ENCODE assay signal across 10 mouse cellular contexts in the genomic region with DNA sequence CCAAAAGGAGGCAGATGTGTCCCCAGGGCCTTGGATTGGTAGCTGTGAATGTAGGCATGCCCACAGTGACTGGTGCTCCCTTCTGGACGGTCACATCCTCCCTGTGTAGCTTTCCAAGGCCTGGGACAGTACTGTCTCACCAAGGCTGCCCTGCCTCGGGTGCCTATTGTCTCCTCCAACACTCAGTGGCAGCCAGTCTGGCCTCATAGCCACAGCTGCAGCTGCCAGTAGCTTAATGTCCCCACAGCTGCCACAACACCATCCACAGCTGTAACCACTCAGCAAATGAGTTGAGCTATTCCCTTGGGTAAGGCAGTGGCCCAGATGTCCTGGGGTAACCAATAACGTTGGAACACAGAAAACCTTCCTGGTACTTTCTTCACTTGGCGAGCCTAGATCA.
DNase-seq lines count a peak whose midpoint lies in the region; ATAC-seq and TF ChIP-seq lines count a peak whose summit lies in the region.
"Had no signal": no experiment of that assay in that cellular context is flagged by ENCODE, and none has a peak within 500 bp of the region (broad histone marks: within the 10 kb centered on the region; RNA-seq: fewer than 3 reads in every experiment).

No protein-coding gene starts in this region.

- WGBS in midbrain, embryonic 11.5 days, result 70% methylated on average over 4 of the region's 4 CpGs
- WGBS in midbrain, postnatal 0 days, result 57% methylated on average over 4 of the region's 4 CpGs
- 47% methylated on average over 4 of the region's 4 CpGs for WGBS in heart, embryonic 12.5 days
- 49% methylated on average over 4 of the region's 4 CpGs for WGBS in hindbrain, postnatal 0 days
- 64% methylated on average over 4 of the region's 4 CpGs for WGBS in cerebellum, adult 2 months

- no peak overlapping the region for H3K4me3 ChIP-seq in midbrain, embryonic 11.5 days (ENCODE audit: low read depth, low read length)
- no peak overlapping the region for H3K4me3 ChIP-seq in midbrain, postnatal 0 days (ENCODE audit: low read depth, low read length)
- no peak overlapping the region for H3K4me3 ChIP-seq in heart, embryonic 12.5 days
- no peak overlapping the region for H3K4me3 ChIP-seq in hindbrain, postnatal 0 days (ENCODE audit: low read length)
- no peak overlapping the region for H3K4me3 ChIP-seq in cerebellum, adult 2 months (replicated peaks; ENCODE audit: insufficient read depth, low read depth, low read length)
- H3K4me3 ChIP-seq: kidney, embryonic 15.5 days had no signal

- no peak for DNase-seq in midbrain, embryonic 11.5 days (ENCODE audit: low spot score, missing footprints)
- no peak for DNase-seq in midbrain, postnatal 0 days (ENCODE audit: low spot score)
- DNase-seq in hindbrain, postnatal 0 days (ENCODE audit: low spot score), result peak; percentile 5
- DNase-seq in retina, embryonic 14.5 days (ENCODE audit: low spot score), result peak; percentile 31
- no peak for DNase-seq in kidney, adult 8-10 months
- no peak for DNase-seq in layer of hippocampus, postnatal 36 days
- no peak for DNase-seq in cerebellum, adult 2 months
- DNase-seq: adrenal gland, adult 2 months had no signal

- no peaks in the 10 kb centered on the region for H3K27me3 ChIP-seq in midbrain, embryonic 11.5 days (ENCODE audit: control insufficient read depth, insufficient read depth, low read length)
- H3K27me3 ChIP-seq in midbrain, postnatal 0 days (ENCODE audit: insufficient read depth, low read length), result no peaks in the 10 kb centered on the region
- no peaks in the 10 kb centered on the region for H3K27me3 ChIP-seq in heart, embryonic 12.5 days (replicated peaks)
- H3K27me3 ChIP-seq in hindbrain, postnatal 0 days (ENCODE audit: insufficient read depth, low read length), result no peaks in the 10 kb centered on the region
- H3K27me3 ChIP-seq in cerebellum, adult 2 months (ENCODE audit: control insufficient read depth, insufficient read depth, low read length), result no peaks in the 10 kb centered on the region; the same call in 1 of the 2 replicates
- H3K27me3 ChIP-seq: kidney, embryonic 15.5 days had no signal

- no peak overlapping the region for H3K27ac ChIP-seq in midbrain, embryonic 11.5 days (ENCODE audit: low read depth, low read length)
- H3K27ac ChIP-seq in midbrain, postnatal 0 days (ENCODE audit: low read depth, low read length), result no peak overlapping the region
- H3K27ac ChIP-seq in heart, embryonic 12.5 days (ENCODE audit: poor library complexity, severe bottlenecking), result peak overlapping the region; percentile 51
- H3K27ac ChIP-seq in hindbrain, postnatal 0 days, result no peak overlapping the region
- H3K27ac ChIP-seq in cerebellum, adult 2 months (ENCODE audit: insufficient read depth, low read length), result no peak overlapping the region
- H3K27ac ChIP-seq: kidney, embryonic 15.5 days had no signal

- no peak overlapping the region for H3K9ac ChIP-seq in midbrain, embryonic 11.5 days (ENCODE audit: low read length)
- H3K9ac ChIP-seq in midbrain, postnatal 0 days (replicated peaks; ENCODE audit: low read length, poor library complexity, severe bottlenecking), result no peak overlapping the region
- H3K9ac ChIP-seq in heart, embryonic 12.5 days, result 0 out of 2 replicates have a peak overlapping the region, but pooled peaks have one; percentile 8
- no peak overlapping the region for H3K9ac ChIP-seq in hindbrain, postnatal 0 days (replicated peaks; ENCODE audit: low read length)
- H3K9ac ChIP-seq: kidney, embryonic 15.5 days had no signal

- H3K4me1 ChIP-seq in midbrain, embryonic 11.5 days (ENCODE audit: control insufficient read depth, insufficient read depth, low read length), result no peaks in the 10 kb centered on the region
- no peaks in the 10 kb centered on the region for H3K4me1 ChIP-seq in midbrain, postnatal 0 days (ENCODE audit: insufficient read depth, low read length)
- H3K4me1 ChIP-seq in heart, embryonic 12.5 days (replicated peaks), result peaks cover 7% of the 10 kb centered on the region; the same call in 1 of the 2 replicates
- no peaks in the 10 kb centered on the region for H3K4me1 ChIP-seq in hindbrain, postnatal 0 days (ENCODE audit: insufficient read depth, low read length)
- no peaks in the 10 kb centered on the region for H3K4me1 ChIP-seq in cerebellum, adult 2 months (ENCODE audit: control insufficient read depth, insufficient read depth, low read length)

- H3K9me3 ChIP-seq in midbrain, embryonic 11.5 days (ENCODE audit: control insufficient read depth, low read length), result no peaks in the 10 kb centered on the region
- no peaks in the 10 kb centered on the region for H3K9me3 ChIP-seq in midbrain, postnatal 0 days (ENCODE audit: low read length)
- no peaks in the 10 kb centered on the region for H3K9me3 ChIP-seq in heart, embryonic 12.5 days (replicated peaks)
- no peaks in the 10 kb centered on the region for H3K9me3 ChIP-seq in hindbrain, postnatal 0 days (ENCODE audit: low read length)
- H3K9me3 ChIP-seq: kidney, embryonic 15.5 days had no signal

- TF ChIP-seq POLR2A in cerebellum, adult 2 months (IDR thresholded peaks at IDR 0.05; ENCODE audit: borderline replicate concordance, insufficient read depth, low read length), result no peak

- TF ChIP-seq CTCF in midbrain, postnatal 0 days (IDR thresholded peaks at IDR 0.05), result no peak
- TF ChIP-seq CTCF in hindbrain, postnatal 0 days (IDR thresholded peaks at IDR 0.05; ENCODE audit: low read depth), result no peak
- no peak for TF ChIP-seq CTCF in cerebellum, adult 2 months (IDR thresholded peaks at IDR 0.05; ENCODE audit: borderline replicate concordance, insufficient read depth, low read depth, low read length)

- ATAC-seq in midbrain, embryonic 11.5 days (ENCODE audit: low FRiP score), result 0 out of 2 replicates have a peak, but pooled peaks have one; percentile 22
- ATAC-seq in midbrain, postnatal 0 days (ENCODE audit: low FRiP score), result no peak
- ATAC-seq in heart, embryonic 12.5 days (ENCODE audit: insufficient number of reproducible peaks, low FRiP score), result no peak
- ATAC-seq in hindbrain, postnatal 0 days, result peak; percentile 55; the same call in 1 of the 2 replicates

- H3K36me3 ChIP-seq in midbrain, embryonic 11.5 days (ENCODE audit: control insufficient read depth, insufficient read depth, low read length), result no peaks in the 10 kb centered on the region
- H3K36me3 ChIP-seq in midbrain, postnatal 0 days (ENCODE audit: insufficient read depth, low read length), result no peaks in the 10 kb centered on the region
- H3K36me3 ChIP-seq in heart, embryonic 12.5 days, result no peaks in the 10 kb centered on the region
- no peaks in the 10 kb centered on the region for H3K36me3 ChIP-seq in hindbrain, postnatal 0 days (ENCODE audit: insufficient read depth, low read length)
- H3K36me3 ChIP-seq: kidney, embryonic 15.5 days had no signal

- no peak overlapping the region for H3K4me2 ChIP-seq in midbrain, embryonic 11.5 days
- H3K4me2 ChIP-seq in midbrain, postnatal 0 days (ENCODE audit: low read depth, low read length, poor library complexity, severe bottlenecking), result no peak overlapping the region
- no peak overlapping the region for H3K4me2 ChIP-seq in heart, embryonic 12.5 days
- no peak overlapping the region for H3K4me2 ChIP-seq in hindbrain, postnatal 0 days (ENCODE audit: low read depth, low read length)
- H3K4me2 ChIP-seq: kidney, embryonic 15.5 days had no signal

Comparison
In these comparisons a context has a peak if more than half of its experiments do, and no peak if none do; other contexts are left out.
1. ATAC-seq: peak in midbrain, embryonic 11.5 days (single experiment) and hindbrain, postnatal 0 days (single experiment); none in midbrain, postnatal 0 days (single experiment) and heart, embryonic 12.5 days (single experiment).
2. DNase-seq: peak in hindbrain, postnatal 0 days (single experiment) and retina, embryonic 14.5 days (single experiment); none in midbrain, embryonic 11.5 days (single experiment), midbrain, postnatal 0 days (single experiment), kidney, adult 8-10 months (0 of 2), layer of hippocampus, postnatal 36 days (0 of 2) and cerebellum, adult 2 months (0 of 2).